Mouse (Mus musculus): ENCODE measurements around the gene Kdf1. TPM values are rescaled to one million over a fixed set of nuclear protein-coding genes. Genes with fewer than 3 reads are reported as not detected.
A peak's percentile ranks its signal among the peaks of the same experiment; 100 is the strongest.

Kdf1 gene
- polyA plus RNA-seq, 1 experiment from 2014 or later, result 1.1 TPM

GRCm38 (mm10) chr4:133570066-133570466 is 51.3 kb downstream of the Kdf1 start:
- H3K9me3 ChIP-seq, result no peaks in the 10 kb centered on the region
- no peaks in the 10 kb centered on the region for H3K27me3 ChIP-seq (replicated peaks)
- H3K9ac ChIP-seq, result no peak overlapping the region
- H3K27ac ChIP-seq, result no peak overlapping the region
- H3K36me3 ChIP-seq, result no peaks in the 10 kb centered on the region
- ATAC-seq (ENCODE audit: low FRiP score, low read depth), result no peak
- 56% methylated on average over 10 of the region's 10 CpGs for WGBS
- no peak overlapping the region for H3K4me3 ChIP-seq
- peaks cover 7% of the 10 kb centered on the region; the same call in 1 of the 2 replicates for H3K4me1 ChIP-seq
- H3K4me2 ChIP-seq (replicated peaks), result no peak overlapping the region

- Histone ChIP-seq H3K9ac (peak within 1 kb of the TSS; percentile 86), H3K27ac (0 out of 2 replicates have a peak within 1 kb of the TSS, but pooled peaks have one; percentile 3), H3K27me3 (replicated peaks) (no peaks in the 10 kb centered on the region), H3K36me3 (peaks cover 16% of the 10 kb centered on the region), H3K4me2 (replicated peaks) (peak within 1 kb of the TSS; percentile 92), H3K9me3 (no peaks in the 10 kb centered on the region), H3K4me1 (peaks cover 15% of the 10 kb centered on the region), H3K4me3 (peak within 1 kb of the TSS; percentile 99)
- peak; percentile 95 for ATAC-seq (ENCODE audit: low FRiP score, low read depth)
- 8% methylated on average over 44 of the region's 44 CpGs for WGBS
Observed at GRCm38 (mm10) chr4:133574070-133574842, 55.5 kb downstream of the Kdf1 start, which contains the start of gene Gpatch3. Gene Gpatch3 (plus strand): TSS chr4:133574745.

GRCm38 (mm10) chr4:133574843-133575202 is 56.1 kb downstream of the Kdf1 start:
- under 1% methylated on average over 41 of the region's 41 CpGs for WGBS
- Histone ChIP-seq H3K9me3 (no peaks in the 10 kb centered on the region), H3K27me3 (replicated peaks) (no peaks in the 10 kb centered on the region), H3K4me2 (replicated peaks) (peak overlapping the region; percentile 92), H3K27ac (no peak overlapping the region), H3K36me3 (peaks cover 21% of the 10 kb centered on the region), H3K4me3 (peak overlapping the region; percentile 99), H3K9ac (peak overlapping the region; percentile 86), H3K4me1 (peaks cover 15% of the 10 kb centered on the region)
- ATAC-seq (ENCODE audit: low FRiP score, low read depth), result peak; percentile 29

- peaks cover 40% of the 10 kb centered on the region for H3K36me3 ChIP-seq
- no peaks in the 10 kb centered on the region for H3K9me3 ChIP-seq
- 67% methylated on average over 12 of the region's 12 CpGs for WGBS
- no peak overlapping the region for H3K27ac ChIP-seq
- H3K4me3 ChIP-seq, result no peak overlapping the region
- no peak for ATAC-seq (ENCODE audit: low FRiP score, low read depth)
- H3K4me2 ChIP-seq (replicated peaks), result no peak overlapping the region
- H3K4me1 ChIP-seq, result peaks cover 15% of the 10 kb centered on the region
- no peaks in the 10 kb centered on the region for H3K27me3 ChIP-seq (replicated peaks)
- no peak overlapping the region for H3K9ac ChIP-seq
Observed at GRCm38 (mm10) chr4:133577983-133578382, 59.2 kb downstream of the Kdf1 start.

Small RNA genes lying within 50 kb of the gene (microRNA-seq; reads per million reads assigned to microRNA genes)
- not detected for gene Gm23158

Other genes with a start within 250 kb of the Kdf1 start
- 82.0 and 84.2 TPM in 2 replicates for gene Tmem222, start 241.2 kb upstream of the Kdf1 start, polyA plus RNA-seq (2016; fragmentation: Nextera tagmentation; extraction: Ambion mirVana)
- 22.3 and 28.3 TPM in 2 replicates for gene Wdtc1, start 165.5 kb upstream of the Kdf1 start, polyA plus RNA-seq (2016; fragmentation: Nextera tagmentation; extraction: Ambion mirVana)
- 7.1 and 9.0 TPM in 2 replicates for gene Slc9a1, start 149.3 kb upstream of the Kdf1 start, polyA plus RNA-seq (2016; fragmentation: Nextera tagmentation; extraction: Ambion mirVana)
- 0.29 and 0.66 TPM in 2 replicates for gene Tent5b, start 38.8 kb upstream of the Kdf1 start, polyA plus RNA-seq (2016; fragmentation: Nextera tagmentation; extraction: Ambion mirVana)
- 2.5 and 3.7 TPM in 2 replicates for gene Trnp1, start 20.4 kb upstream of the Kdf1 start, polyA plus RNA-seq (2016; fragmentation: Nextera tagmentation; extraction: Ambion mirVana)
- 335 and 339 TPM in 2 replicates for gene Nudc, start 27.0 kb downstream of the Kdf1 start, polyA plus RNA-seq (2016; fragmentation: Nextera tagmentation; extraction: Ambion mirVana)
- not detected in 2 replicates for gene Nr0b2, start 34.4 kb downstream of the Kdf1 start, polyA plus RNA-seq (2016; fragmentation: Nextera tagmentation; extraction: Ambion mirVana)
- 11.7 and 13.7 TPM in 2 replicates for gene Gpatch3, start 55.8 kb downstream of the Kdf1 start, polyA plus RNA-seq (2016; fragmentation: Nextera tagmentation; extraction: Ambion mirVana)
- gene Gpn2, start 65.4 kb downstream of the Kdf1 start, polyA plus RNA-seq (2016; fragmentation: Nextera tagmentation; extraction: Ambion mirVana), result 22.7 and 24.7 TPM in 2 replicates
- 8.3 and 9.5 TPM in 2 replicates for gene Sfn, start 83.2 kb downstream of the Kdf1 start, polyA plus RNA-seq (2016; fragmentation: Nextera tagmentation; extraction: Ambion mirVana)
- 9.9 and 11.5 TPM in 2 replicates for gene Zdhhc18, start 131.2 kb downstream of the Kdf1 start, polyA plus RNA-seq (2016; fragmentation: Nextera tagmentation; extraction: Ambion mirVana)
- gene Pigv, start 153.7 kb downstream of the Kdf1 start, polyA plus RNA-seq (2016; fragmentation: Nextera tagmentation; extraction: Ambion mirVana), result 16.4 and 16.9 TPM in 2 replicates
- gene Arid1a, start 237.8 kb downstream of the Kdf1 start, polyA plus RNA-seq (2016; fragmentation: Nextera tagmentation; extraction: Ambion mirVana), result 41.0 and 42.4 TPM in 2 replicates

Measured in neural tube, embryonic 12.5 days (tissue).